Comparison of ENCODE assay signal across 8 mouse cellular contexts in genomic region chr4:151919900-151920643, GRCm38 (mm10). TPM values are rescaled to one million over a fixed set of nuclear protein-coding genes. Genes with fewer than 3 reads are reported as not detected.
DNase-seq lines count a peak whose midpoint lies in the region; ATAC-seq and TF ChIP-seq lines count a peak whose summit lies in the region.

No protein-coding gene starts in this region.

- intact Hi-C loops in gastrocnemius, postnatal 14 days (cut with DNase I; ENCODE audit: low total_unique reads), result loop anchor here (10.0 kb wide), 1 partner anchor 55 kb away; the partner anchor contains the start of gene Camta1

- H3K27ac ChIP-seq in intestine, postnatal 0 days (ENCODE audit: low read depth, low read length), result no peak overlapping the region
- no peak overlapping the region for H3K27ac ChIP-seq in liver, embryonic 16.5 days (ENCODE audit: low read length)
- H3K27ac ChIP-seq in neural tube, embryonic 12.5 days, result no peak overlapping the region

- H3K27me3 ChIP-seq in intestine, postnatal 0 days (replicated peaks; ENCODE audit: control insufficient read depth, insufficient read depth, low read length), result no peaks in the 10 kb centered on the region
- H3K27me3 ChIP-seq in liver, embryonic 16.5 days (ENCODE audit: control insufficient read depth, insufficient read depth, low read depth, low read length), result no peaks in the 10 kb centered on the region
- H3K27me3 ChIP-seq in neural tube, embryonic 12.5 days (replicated peaks), result no peaks in the 10 kb centered on the region

- peak; percentile 84 for TF ChIP-seq CTCF in intestine, postnatal 0 days (IDR thresholded peaks at IDR 0.05; ENCODE audit: low read depth)

- H3K36me3 ChIP-seq in intestine, postnatal 0 days (ENCODE audit: control insufficient read depth, insufficient read depth), result no peaks in the 10 kb centered on the region
- H3K36me3 ChIP-seq in liver, embryonic 16.5 days (ENCODE audit: control insufficient read depth, insufficient read depth), result no peaks in the 10 kb centered on the region
- no peaks in the 10 kb centered on the region for H3K36me3 ChIP-seq in neural tube, embryonic 12.5 days

- peak overlapping the region; percentile 35; the same call in 1 of the 2 replicates for H3K4me2 ChIP-seq in intestine, postnatal 0 days (replicated peaks; ENCODE audit: low read depth)
- peak overlapping the region; percentile 41; the same call in 1 of the 2 replicates for H3K4me2 ChIP-seq in liver, embryonic 16.5 days (ENCODE audit: low read depth, low read length)
- H3K4me2 ChIP-seq in neural tube, embryonic 12.5 days (replicated peaks), result peak overlapping the region; percentile 53

- whole genome bisulfite sequencing in intestine, postnatal 0 days, result 19% methylated on average over 16 of the region's 16 CpGs
- 17% methylated on average over 16 of the region's 16 CpGs for WGBS in liver, embryonic 16.5 days (ENCODE audit: insufficient replicate concordance)
- WGBS in neural tube, embryonic 12.5 days, result 15% methylated on average over 16 of the region's 16 CpGs

- DNase-seq in urinary bladder, postnatal 14 days (ENCODE audit: low spot score), result peak; percentile 54
- DNase-seq in urinary bladder, adult 2 months (ENCODE audit: low spot score), result no peak
- DNase-seq in cerebellum, postnatal 36 days, result peak; percentile 70 to 77
- DNase-seq in gastrocnemius, postnatal 14 days, result peak; percentile 57
- DNase-seq in thymus, postnatal 0 days (ENCODE audit: low spot score), result peak; percentile 62

- H3K4me1 ChIP-seq in intestine, postnatal 0 days (replicated peaks; ENCODE audit: control insufficient read depth, insufficient read depth, low read length), result no peaks in the 10 kb centered on the region
- H3K4me1 ChIP-seq in liver, embryonic 16.5 days (ENCODE audit: control insufficient read depth, low read depth, low read length), result peaks cover 13% of the 10 kb centered on the region
- no peaks in the 10 kb centered on the region for H3K4me1 ChIP-seq in neural tube, embryonic 12.5 days

- no peak overlapping the region for H3K4me3 ChIP-seq in intestine, postnatal 0 days (ENCODE audit: low read depth, low read length)
- no peak overlapping the region for H3K4me3 ChIP-seq in liver, embryonic 16.5 days (ENCODE audit: low read depth, low read length)
- H3K4me3 ChIP-seq in neural tube, embryonic 12.5 days, result no peak overlapping the region

- ATAC-seq in intestine, postnatal 0 days, result 0 out of 2 replicates have a peak, but pooled peaks have one; percentile 25
- ATAC-seq in liver, embryonic 16.5 days (ENCODE audit: low read depth), result peak; percentile 63
- peak; percentile 48; the same call in 1 of the 2 replicates for ATAC-seq in neural tube, embryonic 12.5 days (ENCODE audit: low FRiP score, low read depth)

- no peak overlapping the region for H3K9ac ChIP-seq in intestine, postnatal 0 days (ENCODE audit: low read depth, low read length)
- H3K9ac ChIP-seq in liver, embryonic 16.5 days (ENCODE audit: low read depth, low read length), result no peak overlapping the region
- H3K9ac ChIP-seq in neural tube, embryonic 12.5 days, result no peak overlapping the region

- H3K9me3 ChIP-seq in intestine, postnatal 0 days (ENCODE audit: control insufficient read depth), result no peaks in the 10 kb centered on the region
- H3K9me3 ChIP-seq in liver, embryonic 16.5 days (replicated peaks; ENCODE audit: control insufficient read depth, low read length), result no peaks in the 10 kb centered on the region; the same call in 1 of the 2 replicates
- H3K9me3 ChIP-seq in neural tube, embryonic 12.5 days, result no peaks in the 10 kb centered on the region

RNA-seq across cellular contexts. Expression of gene Dnajc11, which starts 13.4 kb away (rescaled TPM):
- polyA plus RNA-seq in urinary bladder, adult 2 months (2012; rRNA removed), result 33.6 and 35.7 TPM in 2 replicates
- total RNA-seq in gastrocnemius, postnatal 14 days (2021), result 10 to 100 TPM; 66.1 to 75.2 TPM
- polyA plus RNA-seq in intestine, postnatal 0 days (2015; fragmentation: Nextera tagmentation; extraction: Ambion mirVana), result 25.7 and 29.7 TPM in 2 replicates
- 40.5 and 44.0 TPM in 2 replicates for polyA plus RNA-seq in liver, embryonic 16.5 days (2015; fragmentation: Nextera tagmentation; extraction: Ambion mirVana)
- polyA plus RNA-seq in neural tube, embryonic 12.5 days (2016; fragmentation: Nextera tagmentation; extraction: Ambion mirVana), result 84.0 and 91.4 TPM in 2 replicates
- 47.2 and 48.3 TPM in 2 replicates for polyA plus RNA-seq in thymus, postnatal 0 days (2015; fragmentation: Nextera tagmentation; extraction: Ambion mirVana)

RNA-seq across cellular contexts. Expression of gene Camta1, which starts 58.4 kb away (rescaled TPM):
- polyA plus RNA-seq in urinary bladder, adult 2 months (2012; rRNA removed), result 24.2 and 29.8 TPM in 2 replicates
- 10 to 100 TPM; 66.1 to 84.1 TPM for total RNA-seq in gastrocnemius, postnatal 14 days (2021)
- 54.1 and 58.8 TPM in 2 replicates for polyA plus RNA-seq in intestine, postnatal 0 days (2015; fragmentation: Nextera tagmentation; extraction: Ambion mirVana)
- 25.3 and 26.8 TPM in 2 replicates for polyA plus RNA-seq in liver, embryonic 16.5 days (2015; fragmentation: Nextera tagmentation; extraction: Ambion mirVana)
- polyA plus RNA-seq in neural tube, embryonic 12.5 days (2016; fragmentation: Nextera tagmentation; extraction: Ambion mirVana), result 164 and 180 TPM in 2 replicates
- polyA plus RNA-seq in thymus, postnatal 0 days (2015; fragmentation: Nextera tagmentation; extraction: Ambion mirVana), result 104 and 122 TPM in 2 replicates
